Mouse (Mus musculus) v-Abl transformed pro-B cells (cell line): ENCODE data around the gene Rundc1.
"Not testable (repeated sequence)": the region's sequence is repeated elsewhere in the genome, so short reads cannot be mapped to it uniquely, and the experiment has no call there.

Experiments
- in situ Hi-C, 2 experiments: fragments of 400-800 bp; cut with MboI; formaldehyde crosslinking; loops; one replicate each; pipeline ENCODE4 v1.15.1; 2025; ENCODE audit not compliant: unreplicated experiment in 2 of 2

Rundc1 gene

DNA sequence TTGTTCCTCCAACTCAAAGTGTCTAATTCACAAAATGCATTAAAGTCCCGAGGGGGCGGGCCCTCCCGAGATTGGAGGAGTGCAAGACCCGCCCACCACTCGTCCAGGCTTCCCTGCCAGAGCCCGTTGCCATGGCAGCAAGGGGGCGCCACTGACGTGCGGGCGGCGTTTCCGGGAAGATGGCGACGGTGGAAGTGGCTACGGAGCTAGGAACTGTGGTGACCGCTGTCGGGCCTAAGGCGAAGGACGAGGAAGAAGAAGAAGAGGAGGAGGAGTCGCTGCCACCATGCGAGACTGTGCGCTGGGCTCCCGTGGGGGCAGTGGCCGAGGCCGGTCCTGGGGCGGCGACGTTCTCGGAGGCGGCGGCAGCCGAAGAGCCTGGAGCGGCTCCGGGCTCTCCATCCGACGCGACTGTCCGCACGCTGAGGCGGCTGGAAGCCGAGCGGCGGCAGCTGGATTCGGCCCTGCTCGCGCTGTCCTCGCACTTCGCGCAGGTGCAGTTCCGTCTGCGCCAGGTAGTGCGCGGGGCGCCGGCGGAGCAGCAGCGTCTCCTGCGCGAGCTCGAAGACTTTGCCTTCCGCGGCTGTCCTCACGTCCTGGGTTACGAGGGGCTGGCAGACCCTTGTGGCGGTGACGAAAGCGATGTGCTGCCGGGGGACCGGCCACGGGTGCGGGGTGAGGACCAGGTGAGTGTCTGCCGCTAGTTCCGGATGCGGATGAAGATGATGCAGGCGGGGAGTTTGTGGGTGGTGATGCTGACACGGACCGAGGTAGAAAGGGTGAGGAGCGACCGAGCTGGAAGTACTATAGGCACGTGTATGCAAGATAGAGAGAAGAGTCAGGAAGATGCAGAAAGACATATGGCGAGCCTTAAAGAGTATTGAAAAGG, at the start of gene Rundc1, which contains the start of gene Ptges3l:
TSS of gene Rundc1 (plus strand) at position 161 of the 889 bp plus-strand sequence.
TSS of gene Ptges3l (minus strand) at position 409 of the 889 bp plus-strand sequence.
- in situ Hi-C loops: loop anchor here in 1 of 2 experiments (25.0 kb wide), 1 partner anchor 338 kb away; the partner anchor contains the start of genes Coasy, Hsd17b1, Mlx and Psmc3ip

DNA sequence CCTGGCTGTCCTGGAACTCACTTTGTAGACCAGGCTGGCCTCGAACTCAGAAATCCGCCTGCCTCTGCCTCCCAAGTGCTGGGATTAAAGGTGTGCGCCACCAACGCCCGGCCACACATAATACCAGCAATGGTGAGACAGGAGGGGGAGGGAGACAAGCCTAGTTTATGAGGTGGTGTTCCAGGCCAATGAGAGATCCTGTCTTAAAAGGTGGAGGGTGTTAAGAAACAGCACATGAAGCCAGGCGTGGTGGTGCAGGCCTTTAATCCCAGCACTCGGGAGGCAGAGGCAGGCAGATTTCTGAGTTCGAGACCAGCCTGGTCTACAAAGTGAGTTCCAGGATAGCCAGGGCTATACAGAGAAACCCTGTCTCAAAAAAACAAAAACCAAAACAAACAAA, 46.7 kb upstream of the Rundc1 start:
- in situ Hi-C loops: not testable (repeated sequence)

DNA sequence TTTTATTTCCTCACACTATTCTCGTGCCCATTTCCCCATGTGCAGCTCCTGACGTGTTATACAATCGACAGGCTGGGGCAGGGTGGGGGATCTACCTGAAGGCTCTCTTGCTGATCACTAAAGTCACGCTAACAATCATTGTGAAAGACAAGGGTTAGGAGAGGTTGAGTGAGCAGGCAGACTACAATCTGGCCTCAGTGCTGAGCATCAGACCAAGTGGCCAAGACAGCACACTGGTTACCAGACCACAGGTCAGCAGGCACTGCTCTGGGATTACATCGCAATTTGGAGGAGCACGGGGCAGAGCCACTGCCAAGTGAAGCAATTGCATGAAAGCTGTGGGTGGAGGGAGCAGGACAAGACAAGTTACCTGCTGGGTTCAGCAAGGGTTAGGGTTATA, 46.0 kb upstream of the Rundc1 start:
- in situ Hi-C loops: no loop called here

DNA sequence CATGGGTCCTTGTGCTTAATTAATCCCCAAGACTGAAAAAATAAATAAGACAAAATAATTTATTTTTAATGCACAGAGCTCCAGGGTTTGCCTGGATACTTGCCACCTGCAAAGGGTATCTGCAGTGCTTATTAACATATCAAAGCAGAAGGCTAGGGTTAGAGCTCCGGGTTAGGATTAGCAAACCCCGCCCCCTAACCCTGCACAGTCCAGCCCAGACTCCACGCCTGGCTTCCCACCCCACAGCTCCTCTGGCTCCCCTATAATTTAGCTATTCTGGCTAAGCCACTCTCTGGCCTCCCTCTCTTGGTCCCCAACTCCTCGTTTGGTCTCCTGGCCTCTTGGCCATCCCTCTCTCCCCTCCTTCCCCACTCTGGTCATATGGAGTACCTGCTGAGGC, 43.1 kb upstream of the Rundc1 start:
- in situ Hi-C loops: no loop called here

DNA sequence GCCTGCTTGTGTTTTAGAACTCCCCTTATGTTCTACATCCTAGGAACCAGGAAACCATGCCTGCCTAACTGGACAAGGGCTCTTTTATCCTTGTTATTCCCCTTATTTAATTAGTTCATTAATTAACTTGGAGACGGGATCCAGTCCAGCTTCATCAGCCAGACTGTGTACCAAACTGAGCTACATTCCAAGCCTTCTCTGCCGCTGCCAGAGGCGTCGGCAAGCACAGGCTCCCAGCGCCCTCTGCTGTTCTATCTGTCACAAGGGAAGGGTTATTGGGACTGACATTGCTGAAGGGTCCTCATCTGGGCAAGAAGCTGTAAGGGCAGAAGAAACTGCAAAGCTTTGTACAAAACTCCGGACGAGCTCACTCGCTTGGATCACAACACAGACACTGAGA, 29.8 kb upstream of the Rundc1 start:
- in situ Hi-C loops: loop anchor here (5.0 to 10.0 kb wide), 3 partner anchors 73 to 183 kb away; no protein-coding TSS in a partner anchor

DNA sequence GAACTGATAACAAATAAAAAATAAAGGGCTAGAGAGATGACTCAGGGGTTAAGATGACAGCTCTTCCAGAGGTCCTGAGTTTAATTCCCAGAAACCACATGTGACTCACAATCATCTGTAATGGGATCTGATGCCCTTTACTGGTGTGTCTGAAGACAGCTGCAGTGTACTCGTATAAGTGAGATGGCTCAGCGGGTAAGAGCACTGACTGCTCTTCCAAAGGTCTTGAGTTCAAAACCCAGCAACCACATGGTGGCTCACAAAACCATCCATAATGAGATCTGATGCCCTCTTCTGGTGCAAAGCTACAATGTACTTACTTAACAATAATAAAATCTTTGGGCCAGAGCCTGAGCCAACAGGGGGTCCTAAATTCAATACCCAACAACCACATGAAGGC, 9.6 kb upstream of the Rundc1 start:
- in situ Hi-C loops: no loop called here

DNA sequence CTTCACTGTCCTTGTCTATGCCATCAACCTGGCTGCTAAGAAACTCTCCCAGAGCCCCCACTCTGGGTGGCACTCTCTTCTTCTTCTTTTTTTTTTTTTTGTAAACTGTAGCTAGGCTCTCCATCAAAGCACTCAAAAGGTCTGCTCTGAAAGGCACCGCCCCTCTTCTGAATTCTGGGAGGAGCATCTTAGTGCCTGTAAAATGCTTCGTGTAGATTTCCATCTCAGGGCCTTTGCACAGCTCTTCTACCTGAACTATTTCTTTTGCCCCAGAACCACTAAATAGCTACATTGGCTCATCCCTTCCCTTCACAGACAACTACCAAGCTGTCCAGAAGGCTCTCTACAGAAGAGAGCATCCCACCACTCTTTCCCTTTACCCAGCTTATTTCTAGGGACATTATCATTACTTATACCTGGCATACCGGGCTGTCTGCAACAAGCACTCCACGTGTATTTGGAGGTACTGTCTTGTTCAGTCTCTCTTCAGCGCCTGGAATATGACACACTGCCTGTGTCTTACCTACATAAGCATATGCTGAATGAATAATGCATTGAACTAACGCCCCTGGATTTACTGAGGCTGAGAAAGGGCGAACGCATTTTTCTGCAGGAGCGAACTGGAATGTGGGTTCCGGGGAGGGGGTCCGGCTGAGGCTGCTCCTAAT, 8.3 kb upstream of the Rundc1 start:
- in situ Hi-C loops: no loop called here

DNA sequence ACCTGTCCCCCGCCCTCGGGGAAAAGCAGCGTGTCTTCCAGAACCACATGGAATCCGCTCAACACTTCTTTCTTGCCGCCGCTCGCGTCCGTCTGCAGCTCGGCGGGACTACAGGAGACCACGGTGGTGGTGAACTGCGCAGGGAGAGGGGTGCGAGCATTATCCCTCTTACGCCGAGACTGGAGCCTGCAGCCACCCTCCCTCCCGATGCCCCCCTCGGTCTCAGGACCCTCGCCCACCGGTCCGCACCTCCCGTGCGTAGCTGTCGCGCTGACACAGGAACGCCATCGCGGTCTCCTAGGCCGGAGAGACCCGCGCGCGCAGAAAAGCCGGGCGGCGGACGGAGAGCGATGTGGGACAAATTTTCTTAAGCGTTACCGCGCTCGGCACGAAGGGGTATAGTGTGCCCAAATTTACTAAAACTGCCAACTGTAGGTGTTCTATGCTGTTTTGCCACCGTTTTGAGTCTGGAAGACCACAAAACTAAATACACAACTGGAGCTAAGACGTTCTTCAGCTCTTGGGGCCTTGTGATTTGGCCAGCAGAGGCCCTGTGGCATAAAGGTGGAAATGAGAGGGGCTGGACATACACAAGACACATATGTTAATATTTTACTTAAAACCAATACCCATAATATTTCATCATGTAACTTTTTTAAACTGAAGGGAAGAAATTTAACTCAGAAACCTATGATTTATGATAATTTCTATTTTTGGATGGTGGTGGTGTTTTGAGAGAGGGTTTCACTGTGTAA, 7.6 kb upstream of the Rundc1 start, which contains the start of gene Aarsd1:
TSS of gene Aarsd1 (minus strand) at position 515 of the 755 bp plus-strand sequence.
- in situ Hi-C loops: no loop called here

DNA sequence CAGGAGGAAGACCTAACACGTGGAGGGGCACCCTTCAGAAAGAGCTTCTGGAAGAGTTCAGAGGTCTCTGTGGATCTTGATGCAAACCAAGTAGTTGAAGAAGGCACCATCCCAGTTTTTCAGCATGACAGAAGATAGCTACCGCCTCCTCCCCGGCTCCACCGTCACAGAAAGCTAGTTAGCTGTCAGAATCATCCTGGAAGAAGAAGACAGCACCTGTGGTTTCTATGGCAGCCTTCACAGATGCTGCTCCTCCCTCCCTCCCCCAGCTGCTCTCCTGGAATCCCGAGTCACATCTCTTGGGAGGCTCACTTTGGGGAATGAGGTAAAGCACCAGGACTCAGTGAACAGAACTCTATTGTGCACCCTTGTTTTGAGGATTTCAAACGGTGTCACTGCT, 5.9 kb upstream of the Rundc1 start:
- in situ Hi-C loops: no loop called here

DNA sequence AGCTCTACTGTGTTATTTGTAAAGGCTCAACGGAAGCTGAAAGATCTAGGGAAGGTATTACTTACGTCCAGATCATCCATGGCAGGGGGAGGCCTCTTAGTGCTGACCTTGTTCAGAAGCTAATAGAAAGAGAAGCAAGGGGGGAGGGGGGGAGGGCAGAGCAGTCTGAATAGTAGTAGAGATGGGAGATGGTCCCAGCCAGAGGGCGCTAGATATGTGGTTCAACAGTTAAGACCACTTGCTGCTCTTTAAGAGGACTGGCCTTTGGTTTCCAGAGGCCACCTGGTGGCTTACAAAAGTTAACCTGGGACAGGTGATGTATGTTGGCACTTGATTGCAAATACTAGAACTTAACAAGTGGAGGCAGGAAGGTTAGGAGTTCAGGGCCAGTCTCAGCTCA, 5.3 kb upstream of the Rundc1 start:
- in situ Hi-C loops: no loop called here

DNA sequence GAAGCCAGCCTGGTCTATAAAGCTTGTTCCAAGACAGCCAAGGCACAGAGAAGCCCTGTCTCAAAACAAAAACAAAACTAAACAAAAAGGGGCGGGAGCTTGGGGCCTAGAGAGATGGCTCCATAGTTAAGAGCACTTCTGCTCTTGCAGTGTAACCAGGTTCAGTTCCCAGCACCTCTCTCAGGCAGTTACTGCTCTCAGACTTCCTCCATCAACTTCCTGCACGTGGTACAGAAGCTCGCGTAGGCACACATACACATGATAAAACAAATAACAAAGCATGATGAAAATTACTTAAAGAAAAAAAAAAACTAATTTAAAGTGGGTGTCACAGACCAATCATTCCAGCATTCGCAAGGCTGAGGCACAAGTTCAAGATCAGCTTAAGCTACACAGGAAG, 4.7 kb upstream of the Rundc1 start:
- in situ Hi-C loops: no loop called here

DNA sequence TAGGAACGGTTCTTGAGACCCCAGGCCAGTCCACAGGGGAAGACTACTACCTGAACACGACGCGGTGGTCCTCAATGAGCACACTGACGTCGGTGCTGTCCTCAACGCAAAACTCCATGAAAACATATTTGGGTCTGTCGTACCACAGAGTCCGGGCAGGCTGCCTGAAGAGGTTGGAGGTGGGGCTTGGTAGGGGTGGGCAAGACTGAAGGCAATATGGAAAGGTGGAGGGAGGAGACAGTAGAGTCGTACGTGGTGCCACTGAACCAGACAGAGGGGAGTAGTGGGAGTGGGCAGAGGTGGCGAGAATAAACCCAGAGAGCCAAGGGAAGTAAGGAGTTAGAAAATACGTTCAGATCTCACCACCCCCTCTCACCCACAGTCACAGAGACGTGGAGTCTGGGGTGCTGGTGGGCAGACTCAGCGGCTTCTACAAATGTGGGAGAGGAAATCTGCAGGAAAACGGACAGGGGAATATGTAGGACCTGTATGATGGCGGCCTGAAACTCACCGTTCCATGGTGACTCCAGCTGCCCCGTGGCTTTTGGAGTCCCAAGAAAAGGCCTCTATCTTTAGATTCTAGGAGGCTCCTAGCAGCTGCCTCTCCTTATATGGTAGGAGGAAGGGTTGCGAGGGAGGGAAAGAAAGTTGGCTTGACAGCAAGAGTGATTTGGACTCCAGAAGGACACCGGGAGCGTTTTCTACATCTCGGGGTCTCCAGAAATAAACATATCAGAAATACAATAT, 607 bp upstream of the Rundc1 start, which contains the start of gene Gm27029:
TSS of gene Gm27029 (minus strand) at position 692 of the 747 bp plus-strand sequence.
- in situ Hi-C loops: no loop called here

DNA sequence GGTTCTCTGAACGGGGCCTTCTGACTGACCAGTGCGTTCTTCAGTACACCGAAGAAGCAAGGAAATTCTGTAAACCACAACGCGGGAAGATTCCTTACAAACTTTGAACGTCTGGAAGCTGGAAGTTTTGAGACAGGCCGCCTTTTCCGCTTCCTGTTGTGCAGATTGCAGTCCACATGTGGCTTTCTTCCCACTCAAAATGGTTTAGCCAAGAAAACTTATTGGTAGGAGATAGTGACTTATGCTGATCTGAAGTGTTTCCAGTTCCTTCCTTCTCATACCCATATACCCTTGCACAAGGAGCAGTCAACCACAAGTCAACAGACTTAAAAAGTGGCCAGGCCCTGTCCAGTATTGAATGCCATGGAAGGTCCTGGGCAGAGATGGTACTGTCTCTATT, 1.3 kb downstream of the Rundc1 start:
- in situ Hi-C loops: loop anchor here in 1 of 2 experiments (25.0 kb wide), 1 partner anchor 339 kb away; the partner anchor contains the start of genes Coasy, Hsd17b1, Mlx and Psmc3ip

DNA sequence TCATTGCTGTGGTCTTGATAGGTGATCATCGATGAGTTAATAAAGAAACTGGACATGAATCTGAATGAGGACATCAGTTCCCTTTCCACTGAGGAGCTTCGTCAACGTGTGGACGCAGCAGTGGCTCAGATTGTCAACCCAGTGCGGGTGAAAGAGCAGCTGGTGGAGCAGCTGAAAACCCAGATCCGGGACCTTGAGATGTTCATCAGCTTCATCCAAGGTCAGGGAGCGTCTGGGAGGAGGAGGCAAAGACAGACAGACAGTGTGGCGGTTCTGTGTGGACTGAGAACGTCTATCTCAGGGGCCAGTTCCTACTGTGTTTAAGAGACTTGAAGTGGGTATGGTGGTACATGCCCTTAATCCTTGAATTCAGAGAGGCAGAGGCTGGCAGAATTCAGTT, 6.4 kb downstream of the Rundc1 start:
- in situ Hi-C loops: loop anchor here in 1 of 2 experiments (10.0 to 25.0 kb wide), 2 partner anchors 107 to 344 kb away; partner anchors contain the start of genes Aoc2, Coasy, Hsd17b1 and Mlx

DNA sequence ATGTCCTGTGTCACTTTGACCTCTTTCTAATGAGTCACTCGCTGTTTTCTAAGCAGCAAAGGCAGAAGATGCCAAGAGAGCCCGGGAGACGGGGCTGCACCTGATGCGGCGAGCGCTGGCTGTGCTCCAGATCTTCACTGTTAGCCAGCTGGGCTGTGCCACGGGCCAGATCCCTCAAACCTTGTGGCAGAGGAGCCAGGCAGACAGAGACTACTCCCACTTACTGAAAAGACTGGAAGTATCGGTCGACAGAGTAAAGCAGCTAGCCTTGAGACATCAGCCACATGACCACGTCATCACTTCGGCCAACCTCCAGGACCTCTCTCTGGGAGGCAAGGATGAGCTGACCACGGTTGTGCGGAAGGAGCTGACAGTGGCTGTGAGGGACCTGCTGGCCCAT, 8.5 kb downstream of the Rundc1 start:
- in situ Hi-C loops: loop anchor here in 1 of 2 experiments (10.0 to 25.0 kb wide), 2 partner anchors 109 to 346 kb away; partner anchors contain the start of genes Aoc2, Coasy, Hsd17b1 and Mlx

DNA sequence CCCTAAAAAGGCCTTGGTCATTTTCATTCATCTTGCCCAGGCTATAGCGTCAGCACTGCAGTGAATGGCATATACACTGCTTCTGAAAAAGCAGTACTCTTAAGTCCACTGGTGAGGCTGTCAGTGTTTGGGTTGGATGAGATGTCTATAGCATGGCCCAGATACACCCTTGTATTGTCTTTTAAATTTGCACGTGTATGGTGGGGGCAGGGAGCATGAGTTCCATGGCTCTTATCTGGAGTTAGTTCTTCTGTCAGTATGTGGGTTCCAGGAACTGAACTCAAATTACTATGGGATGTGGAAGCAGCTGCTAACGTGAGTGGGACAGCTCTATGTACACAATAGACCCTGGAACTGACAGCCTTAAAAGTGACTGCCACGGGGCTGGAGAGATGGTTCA, 10.9 kb downstream of the Rundc1 start:
- in situ Hi-C loops: loop anchor here in 1 of 2 experiments (10.0 to 25.0 kb wide), 2 partner anchors 111 to 349 kb away; partner anchors contain the start of genes Aoc2, Coasy, Hsd17b1 and Mlx

DNA sequence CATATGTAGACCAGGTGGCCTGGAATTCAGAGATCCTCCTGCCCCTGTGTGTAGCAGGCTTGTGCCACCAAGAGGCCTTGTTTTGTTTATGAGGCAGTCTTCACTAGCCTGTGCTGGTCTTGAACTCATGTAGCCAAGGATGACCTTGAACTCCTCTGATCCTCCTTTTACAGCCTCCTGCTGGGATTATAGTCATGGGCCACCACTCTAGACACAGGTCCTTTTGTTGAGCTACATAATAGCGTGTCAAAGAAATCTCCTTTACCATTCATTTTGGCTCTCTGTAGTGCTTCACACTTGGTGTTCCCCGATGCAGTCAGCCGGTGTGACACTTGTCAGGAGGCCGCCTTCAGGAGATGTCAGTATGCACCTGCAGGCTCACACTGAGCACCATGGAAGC, 12.0 kb downstream of the Rundc1 start:
- in situ Hi-C loops: loop anchor here in 1 of 2 experiments (10.0 to 25.0 kb wide), 2 partner anchors 112 to 350 kb away; partner anchors contain the start of genes Aoc2, Coasy, Hsd17b1 and Mlx

DNA sequence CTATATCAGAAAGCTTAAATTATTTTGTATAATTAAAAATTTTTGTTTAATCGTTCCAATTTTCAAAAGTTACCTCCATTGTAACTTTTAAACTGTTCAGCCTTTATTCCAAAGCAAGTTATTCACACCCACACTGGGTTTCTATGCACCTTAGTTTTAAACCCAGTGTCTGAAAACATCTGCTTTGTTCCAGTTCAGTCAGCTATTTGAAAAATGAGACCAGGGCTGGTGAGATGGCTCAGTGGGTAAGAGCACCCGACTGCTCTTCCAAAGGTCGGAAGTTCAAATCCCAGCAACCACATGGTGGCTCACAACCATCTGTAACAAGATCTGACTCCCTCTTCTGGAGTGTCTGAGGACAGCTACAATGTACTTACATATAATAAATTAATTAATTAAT, 13.1 kb downstream of the Rundc1 start:
- in situ Hi-C loops: loop anchor here in 1 of 2 experiments (10.0 to 25.0 kb wide), 2 partner anchors 113 to 351 kb away; partner anchors contain the start of genes Aoc2, Coasy, Hsd17b1 and Mlx
